Mouse (Mus musculus): ENCODE data around the gene Tmem270.

DNA sequence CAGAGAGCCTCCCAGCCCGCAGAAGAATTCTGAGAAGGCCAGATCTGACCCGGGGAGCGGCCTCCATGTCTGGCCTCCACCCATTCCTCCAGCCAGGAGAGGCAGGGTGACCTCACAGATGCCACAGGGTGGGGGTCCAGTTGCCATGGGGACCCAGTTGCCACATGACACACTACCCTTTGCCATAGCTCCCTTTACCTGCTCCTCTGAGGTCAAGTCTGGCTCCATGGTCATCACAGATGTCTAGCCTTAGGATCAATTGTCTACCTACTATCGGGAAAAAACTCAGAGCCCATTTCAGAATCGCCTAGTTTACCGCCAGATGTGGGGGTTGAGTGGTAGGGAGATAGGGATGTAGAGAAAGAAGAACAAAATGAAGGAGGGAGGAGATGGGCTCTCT, at the start of gene Tmem270:
- TF ChIP-seq TAL1 (IDR thresholded peaks at IDR 0.05; ENCODE audit: low read length) = no peak
- no peak for TF ChIP-seq GATA1 (IDR thresholded peaks at IDR 0.05; ENCODE audit: low read length)

All from erythroblast, embryonic 14.5 days (primary cell).